Mouse (Mus musculus) spleen, adult 2 months (tissue): ENCODE measurements around the gene Psmb2.

ENCODE experiments used
- CTCF ChIP-seq: fragments of 200-500 bp; IDR thresholded peaks from 2 replicates; pipeline ENCODE4 v1.5.1; 2011; ENCODE audit warnings: mild to moderate bottlenecking, inconsistent platforms; ENCODE audit not compliant: insufficient read depth, insufficient read length, insufficient replicate concordance; ENCODE audit errors: extremely low read depth
- POLR2A ChIP-seq: fragments of 200-500 bp; IDR thresholded peaks from 2 replicates; pipeline ENCODE4 v1.6.1; 2011; ENCODE audit warnings: low read depth, low read length, inconsistent platforms

DNA sequence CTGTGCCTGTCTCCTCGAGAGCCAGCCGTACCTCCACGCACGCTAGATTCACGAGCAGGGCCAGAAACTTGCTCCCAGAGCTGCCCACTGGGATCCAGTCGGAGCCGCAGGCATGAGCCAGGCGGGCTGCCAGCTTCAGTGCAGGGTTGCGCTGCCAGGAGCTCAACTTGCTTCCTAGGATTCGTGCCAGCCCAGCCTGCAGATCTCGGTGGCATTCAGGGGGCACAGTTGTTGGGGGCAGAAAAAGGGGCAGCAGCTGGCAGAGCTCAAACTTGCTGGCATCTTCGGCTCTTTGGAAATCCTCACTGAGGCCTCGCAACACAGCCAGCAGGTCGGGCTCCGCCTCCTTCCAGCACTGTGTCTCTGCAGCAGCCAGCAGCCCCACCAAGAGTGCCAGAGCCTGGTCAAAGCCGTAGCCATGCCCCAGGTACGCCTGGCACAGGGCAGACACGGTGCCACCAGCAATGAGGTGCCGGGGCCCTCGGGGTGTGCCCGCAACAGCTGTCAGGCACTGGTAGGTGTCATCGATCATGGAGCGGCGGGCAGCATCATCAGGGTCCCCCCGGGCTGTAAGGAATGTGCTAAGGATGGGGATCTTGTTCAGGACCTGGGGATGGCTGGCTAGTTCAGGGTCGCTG is 72.7 kb downstream of the Psmb2 start:
- TF ChIP-seq POLR2A, result no peak
- no peak for TF ChIP-seq CTCF
